10 mouse cellular contexts compared by ENCODE assay signal in the genomic region with DNA sequence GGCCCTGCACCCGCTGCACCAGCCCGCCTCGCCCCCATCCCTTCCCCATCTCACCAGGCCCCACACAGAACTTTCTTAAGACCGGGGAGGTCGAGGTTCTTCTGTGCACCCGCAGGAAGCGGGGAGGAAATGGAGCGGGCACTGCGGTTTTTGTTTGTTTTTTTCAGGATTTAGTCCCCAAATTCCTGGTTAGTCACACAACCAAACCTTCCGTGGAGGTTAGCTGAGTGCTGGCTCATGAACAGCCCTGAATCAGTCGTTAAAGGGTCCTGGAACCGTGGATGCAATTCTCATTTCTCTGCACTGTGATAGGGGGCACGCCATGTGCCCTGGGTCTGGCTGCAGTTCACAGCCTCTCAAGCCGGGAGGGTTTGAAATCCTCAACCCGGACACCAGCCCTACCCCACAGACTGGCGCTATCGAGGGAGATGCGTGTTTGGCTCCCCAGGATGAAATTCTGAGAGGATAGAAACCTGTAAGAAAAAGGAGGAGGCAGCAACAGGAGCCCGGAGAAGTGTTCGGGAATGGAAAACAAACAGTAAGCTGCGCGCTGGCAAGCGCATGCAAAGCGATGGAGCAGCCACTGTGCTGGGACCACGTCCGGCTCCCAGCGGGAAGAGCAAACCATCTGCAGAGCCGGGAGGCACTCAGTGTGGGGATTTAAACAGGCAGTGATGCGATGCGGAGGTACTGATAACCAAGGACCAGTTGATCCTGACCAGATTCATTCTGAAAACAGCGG. TPM values are rescaled to one million over a fixed set of nuclear protein-coding genes. Genes with fewer than 3 reads are reported as not detected.
DNase-seq lines count a peak whose midpoint lies in the region; ATAC-seq and TF ChIP-seq lines count a peak whose summit lies in the region.
"Had no signal": no experiment of that assay in that cellular context is flagged by ENCODE, and none has a peak within 500 bp of the region (broad histone marks: within the 10 kb centered on the region; RNA-seq: fewer than 3 reads in every experiment).

No protein-coding gene starts in this region.

- DNase-seq in layer of hippocampus, adult 2 months (ENCODE audit: low spot score in 2 of 2): no peak
- DNase-seq in layer of hippocampus, postnatal 14 days (ENCODE audit: low spot score in 2 of 2): no peak
- DNase-seq in brain, embryonic 14.5 days (ENCODE audit: low read depth): peak; percentile 74
- DNase-seq in forebrain, embryonic 10.5 days (ENCODE audit: extremely low spot score, low spot score): peak; percentile 58
- peak; percentile 76 for DNase-seq in intestine, embryonic 14.5 days (ENCODE audit: low spot score)
- DNase-seq in midbrain, postnatal 0 days (ENCODE audit: low spot score): peak; percentile 50
- no peak for DNase-seq in urinary bladder, postnatal 25 days (ENCODE audit: low spot score)
- DNase-seq in ovary, postnatal 10 days (ENCODE audit: low spot score): no peak

- peak overlapping the region; percentile 57 for H3K4me2 ChIP-seq in intestine, embryonic 14.5 days (ENCODE audit: low read length)
- peak overlapping the region; percentile 57 for H3K4me2 ChIP-seq in midbrain, postnatal 0 days (ENCODE audit: low read depth, low read length, poor library complexity, severe bottlenecking)

- peaks cover 30% of the 10 kb centered on the region for H3K36me3 ChIP-seq in forebrain, embryonic 10.5 days (replicated peaks)
- peaks cover 21% of the 10 kb centered on the region for H3K36me3 ChIP-seq in intestine, embryonic 14.5 days (ENCODE audit: control insufficient read depth, insufficient read depth, low read length)
- peaks cover 19% of the 10 kb centered on the region for H3K36me3 ChIP-seq in midbrain, postnatal 0 days (ENCODE audit: insufficient read depth, low read length)

- WGBS in forebrain, embryonic 10.5 days: 4% methylated on average over 31 of the region's 31 CpGs
- WGBS in intestine, embryonic 14.5 days: 5% methylated on average over 31 of the region's 31 CpGs
- 4% methylated on average over 31 of the region's 31 CpGs for WGBS in midbrain, postnatal 0 days

- H3K9ac ChIP-seq in intestine, embryonic 14.5 days (ENCODE audit: low read length): peak overlapping the region; percentile 36
- peak overlapping the region; percentile 51; the same call in 1 of the 2 replicates for H3K9ac ChIP-seq in midbrain, postnatal 0 days (replicated peaks; ENCODE audit: low read length, poor library complexity, severe bottlenecking)

- H3K4me3 ChIP-seq in layer of hippocampus, adult 2 months: peak overlapping the region; percentile 44
- peak overlapping the region; percentile 47 for H3K4me3 ChIP-seq in forebrain, embryonic 10.5 days
- peak overlapping the region; percentile 20 for H3K4me3 ChIP-seq in intestine, embryonic 14.5 days (ENCODE audit: low read depth, low read length)
- H3K4me3 ChIP-seq in midbrain, postnatal 0 days (ENCODE audit: low read depth, low read length): peak overlapping the region; percentile 24

- peaks cover 7% of the 10 kb centered on the region; the same call in 1 of the 2 replicates for H3K9me3 ChIP-seq in forebrain, embryonic 10.5 days
- H3K9me3 ChIP-seq in intestine, embryonic 14.5 days (ENCODE audit: control insufficient read depth, low read length): no peaks in the 10 kb centered on the region
- no peaks in the 10 kb centered on the region for H3K9me3 ChIP-seq in midbrain, postnatal 0 days (ENCODE audit: low read length)

- TF ChIP-seq CTCF in layer of hippocampus, adult 2 months (conservative IDR thresholded peaks at IDR 0.05): no peak
- TF ChIP-seq CTCF in brain, embryonic 14.5 days (IDR thresholded peaks at IDR 0.05; ENCODE audit: borderline replicate concordance, extremely low read depth, insufficient read depth, insufficient read length): no peak
- TF ChIP-seq CTCF in midbrain, postnatal 0 days (IDR thresholded peaks at IDR 0.05): no peak

- H3K4me1 ChIP-seq in forebrain, embryonic 10.5 days: peaks cover 22% of the 10 kb centered on the region
- H3K4me1 ChIP-seq in intestine, embryonic 14.5 days (replicated peaks; ENCODE audit: control insufficient read depth, insufficient read depth, low read length): 0 out of 2 replicates have a peak, but pooled peaks cover 7% of the 10 kb centered on the region
- peaks cover 10% of the 10 kb centered on the region for H3K4me1 ChIP-seq in midbrain, postnatal 0 days (ENCODE audit: insufficient read depth, low read length)

- no peaks in the 10 kb centered on the region for H3K27me3 ChIP-seq in forebrain, embryonic 10.5 days (ENCODE audit: poor library complexity, severe bottlenecking)
- no peaks in the 10 kb centered on the region for H3K27me3 ChIP-seq in intestine, embryonic 14.5 days (replicated peaks; ENCODE audit: control insufficient read depth, insufficient read depth, low read length)
- no peaks in the 10 kb centered on the region for H3K27me3 ChIP-seq in midbrain, postnatal 0 days (ENCODE audit: insufficient read depth, low read length)
- H3K27me3 ChIP-seq: Patski had no signal

- ATAC-seq in intestine, embryonic 14.5 days (replicated peaks; ENCODE audit: low FRiP score, low TSS enrichment, low read depth): 0 out of 2 replicates have a peak, but pooled peaks have one; percentile 46
- no peak; the same call in 1 of the 2 replicates for ATAC-seq in midbrain, postnatal 0 days (ENCODE audit: low FRiP score)
- ATAC-seq: Patski had no signal

- peak overlapping the region; percentile 53 for H3K27ac ChIP-seq in layer of hippocampus, adult 2 months
- peak overlapping the region; percentile 86 for H3K27ac ChIP-seq in forebrain, embryonic 10.5 days
- no peak overlapping the region for H3K27ac ChIP-seq in intestine, embryonic 14.5 days (ENCODE audit: low read depth)
- H3K27ac ChIP-seq in midbrain, postnatal 0 days (ENCODE audit: low read depth, low read length): no peak overlapping the region

- no peak for TF ChIP-seq POLR2A in brain, embryonic 14.5 days (IDR thresholded peaks at IDR 0.05; ENCODE audit: borderline replicate concordance, extremely low read depth, insufficient read depth, insufficient read length, poor library complexity, severe bottlenecking)

RNA-seq across cellular contexts. Expression of a gene that starts 4.6 kb away (rescaled TPM):
- total RNA-seq in layer of hippocampus, adult 2 months (2021): not detected
- total RNA-seq in layer of hippocampus, postnatal 14 days (2021): not detected
- polyA plus RNA-seq in brain, embryonic 14.5 days (2012; rRNA removed): 0.04 and 0.12 TPM in 2 replicates
- polyA plus RNA-seq in forebrain, embryonic 10.5 days (2016; fragmentation: Nextera tagmentation; extraction: Ambion mirVana): 0.15 and 0.19 TPM in 2 replicates
- 0.12 TPM in 2 replicates for polyA plus RNA-seq in intestine, embryonic 14.5 days (2014; fragmentation: Nextera tagmentation; extraction: Ambion mirVana)
- total RNA-seq in midbrain, postnatal 0 days (2014; rRNA removed): 0.44 TPM in 1 of 2 replicates, not detected in the other
- not detected in 2 replicates for polyA plus RNA-seq in midbrain, postnatal 0 days (2015; fragmentation: Nextera tagmentation; extraction: Ambion mirVana)
- total RNA-seq: layer of hippocampus, adult 8-10 months had no signal
- polyA plus RNA-seq: Patski had no signal

RNA-seq across cellular contexts. Expression of a gene that starts 15.8 kb away (rescaled TPM):
- total RNA-seq in layer of hippocampus, adult 2 months (2021): 10 to 100 TPM; 74.5 to 74.6 TPM
- total RNA-seq in layer of hippocampus, postnatal 14 days (2021): 10 to 100 TPM; 59.0 to 68.3 TPM
- 45.9 and 46.8 TPM in 2 replicates for polyA plus RNA-seq in brain, embryonic 14.5 days (2012; rRNA removed)
- 8.9 and 10.3 TPM in 2 replicates for polyA plus RNA-seq in forebrain, embryonic 10.5 days (2016; fragmentation: Nextera tagmentation; extraction: Ambion mirVana)
- 11.0 and 18.8 TPM in 2 replicates for polyA plus RNA-seq in intestine, embryonic 14.5 days (2014; fragmentation: Nextera tagmentation; extraction: Ambion mirVana)
- 22.1 and 27.4 TPM in 2 replicates for total RNA-seq in midbrain, postnatal 0 days (2014; rRNA removed)
- polyA plus RNA-seq in midbrain, postnatal 0 days (2015; fragmentation: Nextera tagmentation; extraction: Ambion mirVana): 27.7 and 29.4 TPM in 2 replicates

RNA-seq across cellular contexts. Expression of a gene that starts 16.0 kb away (rescaled TPM):
- total RNA-seq in layer of hippocampus, adult 2 months (2021): 100 to 1,000 TPM; 467 to 494 TPM
- total RNA-seq in layer of hippocampus, postnatal 14 days (2021): 100 to 1,000 TPM; 440 to 460 TPM
- polyA plus RNA-seq in brain, embryonic 14.5 days (2012; rRNA removed): 399 and 402 TPM in 2 replicates
- polyA plus RNA-seq in forebrain, embryonic 10.5 days (2016; fragmentation: Nextera tagmentation; extraction: Ambion mirVana): 877 and 886 TPM in 2 replicates
- 899 and 962 TPM in 2 replicates for polyA plus RNA-seq in intestine, embryonic 14.5 days (2014; fragmentation: Nextera tagmentation; extraction: Ambion mirVana)
- 319 and 329 TPM in 2 replicates for total RNA-seq in midbrain, postnatal 0 days (2014; rRNA removed)
- 934 and 951 TPM in 2 replicates for polyA plus RNA-seq in midbrain, postnatal 0 days (2015; fragmentation: Nextera tagmentation; extraction: Ambion mirVana)

RNA-seq across cellular contexts. Expression of a gene that starts 26.5 kb away (rescaled TPM):
- total RNA-seq in layer of hippocampus, adult 2 months (2021): not detected
- total RNA-seq in layer of hippocampus, postnatal 14 days (2021): not detected
- polyA plus RNA-seq in brain, embryonic 14.5 days (2012; rRNA removed): not detected in 2 replicates
- 0.19 and 0.20 TPM in 2 replicates for polyA plus RNA-seq in forebrain, embryonic 10.5 days (2016; fragmentation: Nextera tagmentation; extraction: Ambion mirVana)
- 1.9 and 2.5 TPM in 2 replicates for polyA plus RNA-seq in intestine, embryonic 14.5 days (2014; fragmentation: Nextera tagmentation; extraction: Ambion mirVana)
- not detected in 2 replicates for total RNA-seq in midbrain, postnatal 0 days (2014; rRNA removed)
- polyA plus RNA-seq in midbrain, postnatal 0 days (2015; fragmentation: Nextera tagmentation; extraction: Ambion mirVana): 0.21 and 0.23 TPM in 2 replicates

RNA-seq across cellular contexts. Expression of a gene that starts 32.2 kb away (rescaled TPM):
- total RNA-seq in layer of hippocampus, adult 2 months (2021): 100 to 1,000 TPM; 100 to 105 TPM
- 10 to 100 TPM; 95.7 to 96.6 TPM for total RNA-seq in layer of hippocampus, postnatal 14 days (2021)
- polyA plus RNA-seq in brain, embryonic 14.5 days (2012; rRNA removed): 115 and 126 TPM in 2 replicates
- 275 and 277 TPM in 2 replicates for polyA plus RNA-seq in forebrain, embryonic 10.5 days (2016; fragmentation: Nextera tagmentation; extraction: Ambion mirVana)
- polyA plus RNA-seq in intestine, embryonic 14.5 days (2014; fragmentation: Nextera tagmentation; extraction: Ambion mirVana): 218 and 224 TPM in 2 replicates
- total RNA-seq in midbrain, postnatal 0 days (2014; rRNA removed): 69.2 and 78.1 TPM in 2 replicates
- polyA plus RNA-seq in midbrain, postnatal 0 days (2015; fragmentation: Nextera tagmentation; extraction: Ambion mirVana): 187 and 201 TPM in 2 replicates

Comparison
In these comparisons a context has a peak if more than half of its experiments do, and no peak if none do; other contexts are left out.
1. DNase-seq: peak in brain, embryonic 14.5 days (single experiment), forebrain, embryonic 10.5 days (single experiment), intestine, embryonic 14.5 days (single experiment) and midbrain, postnatal 0 days (single experiment); none in layer of hippocampus, adult 2 months (0 of 2), layer of hippocampus, postnatal 14 days (0 of 2), urinary bladder, postnatal 25 days (single experiment) and ovary, postnatal 10 days (single experiment).
2. H3K27ac ChIP-seq: peak in layer of hippocampus, adult 2 months (single experiment) and forebrain, embryonic 10.5 days (single experiment); none in intestine, embryonic 14.5 days (single experiment) and midbrain, postnatal 0 days (single experiment).
3. Peak in every context shown above with its lines, with median percentiles within 50 percentile points of each other: H3K4me3 ChIP-seq.